Mouse (Mus musculus) cerebellum, postnatal 36 days (tissue): Measurements from ENCODE around the gene Trim56.
A peak's percentile ranks its signal among the peaks of the same experiment; 100 is the strongest.

Experiments
- DNase-seq, 2 experiments: peaks; one replicate each; pipeline ENCODE4 v3.0.0; 2021 to 2022; ENCODE audit warnings: mixed read lengths in 2 of 2

Gene Trim56

GRCm38 (mm10) chr5:137074191-137074651 is 41.8 kb downstream of the Trim56 start:
- no peak for DNase-seq

GRCm38 (mm10) chr5:137073141-137073540 is 42.9 kb downstream of the Trim56 start:
- no peak for DNase-seq

- peak; percentile 30 to 43 for DNase-seq
Observed at GRCm38 (mm10) chr5:137072079-137072960, 43.7 kb downstream of the Trim56 start, which contains the start of gene Serpine1. TSS of gene Serpine1 (minus strand) at chr5:137072268.

- no peak for DNase-seq
Observed at GRCm38 (mm10) chr5:137070881-137071605, 45.0 kb downstream of the Trim56 start.

GRCm38 (mm10) chr5:137068711-137069110 is 47.3 kb downstream of the Trim56 start:
- DNase-seq, result no peak

- no peak for DNase-seq
Observed at GRCm38 (mm10) chr5:137065923-137066322, 50.1 kb downstream of the Trim56 start.

- DNase-seq, result no peak
Observed at GRCm38 (mm10) chr5:137065454-137065853, 50.6 kb downstream of the Trim56 start.

- no peak for DNase-seq
Observed at GRCm38 (mm10) chr5:137062601-137063000, 53.4 kb downstream of the Trim56 start.

GRCm38 (mm10) chr5:137061809-137062481 is 54.1 kb downstream of the Trim56 start:
- DNase-seq, result peak; percentile 67 to 71
